Mouse (Mus musculus): ENCODE measurements around the gene Top3a.

DNA sequence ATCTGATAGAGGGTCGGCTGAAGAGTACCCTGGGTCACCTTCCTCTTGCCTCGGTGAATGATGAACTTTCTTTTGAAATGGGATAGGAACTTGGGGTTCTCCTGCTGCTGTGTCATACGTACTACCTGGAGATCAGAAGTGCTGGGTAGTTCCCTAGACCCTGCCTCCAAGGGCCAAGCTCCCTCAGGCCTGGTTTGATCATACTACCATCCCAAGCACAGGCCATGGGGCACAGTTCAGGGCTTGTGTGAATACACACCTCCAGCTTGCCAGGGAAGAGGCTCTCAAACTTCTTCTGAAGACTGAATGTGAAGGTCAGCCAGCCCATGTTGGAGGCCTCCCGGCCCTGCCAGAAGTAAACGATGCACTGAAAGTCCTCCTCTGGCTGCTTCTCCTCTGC is 61.3 kb downstream of the Top3a start:
- TF ChIP-seq CTCF (IDR thresholded peaks at IDR 0.05): no peak
- TF ChIP-seq EP300 (IDR thresholded peaks at IDR 0.05): no peak
